Mouse (Mus musculus) cerebellum, postnatal 4 days (tissue): Measurements from ENCODE around the gene Abcg5.

ENCODE experiments used
- DNase-seq, 2 experiments: peaks; one replicate each; pipeline ENCODE4 v3.0.0; 2022; ENCODE audit warnings: low spot score in 2 of 2, mixed read lengths in 1 of 2

Gene Abcg5

GRCm38 (mm10) chr17:84682734-84683717, at the start of gene Abcg5:
Gene Abcg5, minus strand, starts transcription at chr17:84683011.
- no peak for DNase-seq

- DNase-seq: no peak
These were observed 49.8 kb upstream of the Abcg5 start for GRCm38 (mm10) chr17:84732612-84733011.

GRCm38 (mm10) chr17:84731361-84731760, 48.5 kb upstream of the Abcg5 start:
- no peak for DNase-seq

- no peak for DNase-seq
These were observed 46.3 kb upstream of the Abcg5 start for GRCm38 (mm10) chr17:84729140-84729539.

- no peak for DNase-seq
These were observed 45.5 kb upstream of the Abcg5 start for GRCm38 (mm10) chr17:84728201-84728911.

- no peak for DNase-seq
These were observed 42.4 kb upstream of the Abcg5 start for GRCm38 (mm10) chr17:84725163-84725562.

- no peak for DNase-seq
These were observed 41.2 kb upstream of the Abcg5 start for GRCm38 (mm10) chr17:84724028-84724427.

- no peak for DNase-seq
These were observed 36.3 kb upstream of the Abcg5 start for GRCm38 (mm10) chr17:84719105-84719504.

GRCm38 (mm10) chr17:84717416-84717815, 34.6 kb upstream of the Abcg5 start:
- DNase-seq: no peak

- DNase-seq: no peak
These were observed 33.6 kb upstream of the Abcg5 start for GRCm38 (mm10) chr17:84716252-84716872.

GRCm38 (mm10) chr17:84714930-84715329, 32.1 kb upstream of the Abcg5 start:
- no peak for DNase-seq

GRCm38 (mm10) chr17:84713563-84714164, 30.9 kb upstream of the Abcg5 start:
- no peak for DNase-seq

GRCm38 (mm10) chr17:84709403-84709851, 26.6 kb upstream of the Abcg5 start:
- peak in 1 of 2 experiments; percentile 60 for DNase-seq

GRCm38 (mm10) chr17:84708818-84709217, 26.0 kb upstream of the Abcg5 start:
- DNase-seq: no peak

- no peak for DNase-seq
These were observed 24.6 kb upstream of the Abcg5 start for GRCm38 (mm10) chr17:84707407-84707806.

GRCm38 (mm10) chr17:84698727-84699126, 15.9 kb upstream of the Abcg5 start:
- DNase-seq: peak in 1 of 2 experiments; percentile 58

GRCm38 (mm10) chr17:84696537-84696936, 13.7 kb upstream of the Abcg5 start:
- DNase-seq: no peak

GRCm38 (mm10) chr17:84693741-84694140, 10.9 kb upstream of the Abcg5 start:
- DNase-seq: peak in 1 of 2 experiments; percentile 13

- DNase-seq: no peak
These were observed 7.3 kb upstream of the Abcg5 start for GRCm38 (mm10) chr17:84690111-84690510.

- DNase-seq: no peak
These were observed 6.5 kb upstream of the Abcg5 start for GRCm38 (mm10) chr17:84689316-84689715.

GRCm38 (mm10) chr17:84688834-84689233, 6.0 kb upstream of the Abcg5 start:
- no peak for DNase-seq

GRCm38 (mm10) chr17:84687994-84688393, 5.2 kb upstream of the Abcg5 start:
- no peak for DNase-seq
